Mouse (Mus musculus) MEL (cell line): Measurements from ENCODE around the gene Tekt5. TPM values are rescaled to one million over a fixed set of nuclear protein-coding genes. Genes with fewer than 3 reads are reported as not detected.

Source experiments
- DNase-seq: peaks from one replicate; pipeline ENCODE4 v3.0.0; 2011; ENCODE audit warnings: low read depth, low spot score
- H3K27ac ChIP-seq: 2 replicates; pipeline ENCODE4 v1.5.1; 2012; ENCODE audit warnings: low read depth, mild to moderate bottlenecking, control low read depth, low read length, moderate library complexity; ENCODE audit not compliant: control insufficient read depth
- H3K27me3 ChIP-seq, 2 experiments: fragments of 150-350 bp in 1 of 2; sonication (generic) in 1 of 2; 2 replicates each; pipeline ENCODE4 v1.6.1; 2012; ENCODE audit warnings: low read length in 2 of 2, mild to moderate bottlenecking in 2 of 2, improper control_type of control experiment in 1 of 2, moderate library complexity in 1 of 2; ENCODE audit not compliant: insufficient read depth in 2 of 2, control insufficient read depth in 1 of 2
- H3K36me3 ChIP-seq, 2 experiments: 2 replicates each; pipeline ENCODE4 v1.6.1; 2012 to 2014; ENCODE audit warnings: low read length in 2 of 2, improper control_type of control experiment in 1 of 2, inconsistent platforms in 1 of 2, mild to moderate bottlenecking in 1 of 2; ENCODE audit not compliant: insufficient read depth in 2 of 2, control insufficient read depth in 1 of 2
- H3K4me1 ChIP-seq, 2 experiments: fragments of 150-350 bp in 1 of 2; sonication (generic) in 1 of 2; 2 replicates each; pipeline ENCODE4 v1.6.1; 2012; ENCODE audit warnings: low read length in 2 of 2, improper control_type of control experiment in 1 of 2, mild to moderate bottlenecking in 1 of 2; ENCODE audit not compliant: insufficient read depth in 2 of 2, control insufficient read depth in 1 of 2
- H3K4me3 ChIP-seq, 2 experiments: fragments of 150-350 bp in 1 of 2; sonication (generic) in 1 of 2; 2 replicates each; pipeline ENCODE4 v1.5.1; 2012; ENCODE audit warnings: low read depth in 2 of 2, low read length in 2 of 2, mild to moderate bottlenecking in 2 of 2, moderate library complexity in 2 of 2, control low read depth in 1 of 2, improper control_type of control experiment in 1 of 2; ENCODE audit not compliant: control insufficient read depth in 1 of 2, insufficient read depth in 1 of 2
- H3K79me2 ChIP-seq: 2 replicates; pipeline ENCODE4 v1.6.1; 2012; ENCODE audit warnings: mild to moderate bottlenecking, low read length, moderate library complexity; ENCODE audit not compliant: control insufficient read depth, poor library complexity, insufficient read depth
- H3K9ac ChIP-seq: 2 replicates; pipeline ENCODE4 v1.6.1; 2012; ENCODE audit warnings: low read depth, mild to moderate bottlenecking, control low read depth, low read length, moderate library complexity; ENCODE audit not compliant: control insufficient read depth, poor library complexity, severe bottlenecking
- H3K9me3 ChIP-seq: fragments of 150-350 bp; sonication (generic); replicated peaks from 2 replicates; pipeline ENCODE4 v1.6.1; 2012; ENCODE audit warnings: mild to moderate bottlenecking, low read length, improper control_type of control experiment, moderate library complexity; ENCODE audit not compliant: insufficient read depth
- BHLHE40 ChIP-seq: IDR thresholded peaks from 2 replicates; pipeline ENCODE4 v1.6.1; 2012; ENCODE audit warnings: low read depth, mild to moderate bottlenecking, inconsistent platforms, low read length, improper control_type of control experiment, borderline replicate concordance
- CHD1 ChIP-seq: IDR thresholded peaks from 2 replicates; pipeline ENCODE4 v1.6.1; 2012; ENCODE audit warnings: low read depth, mild to moderate bottlenecking, inconsistent platforms, low read length, improper control_type of control experiment
- CHD2 ChIP-seq: IDR thresholded peaks from 2 replicates; pipeline ENCODE4 v1.6.1; 2011; ENCODE audit warnings: low read length, improper control_type of control experiment
- CTCF ChIP-seq, 3 experiments: IDR thresholded peaks in 2 of 3; conservative IDR thresholded peaks in 1 of 3; 2 replicates each; pipeline ENCODE4 v1.5.1; 2011 to 2012; ENCODE audit warnings: low read length in 3 of 3, low read depth in 2 of 3, mild to moderate bottlenecking in 2 of 3, improper control_type of control experiment in 1 of 3, inconsistent platforms in 1 of 3, mixed read lengths in 1 of 3, moderate library complexity in 1 of 3; ENCODE audit not compliant: control insufficient read depth in 1 of 3, insufficient read depth in 1 of 3, poor library complexity in 1 of 3, severe bottlenecking in 1 of 3
- E2F4 ChIP-seq: IDR thresholded peaks from 2 replicates; pipeline ENCODE4 v1.6.1; 2011; ENCODE audit warnings: low read depth, low read length, improper control_type of control experiment, borderline replicate concordance
- GATA1 ChIP-seq: IDR thresholded peaks from 2 replicates; pipeline ENCODE4 v1.6.1; 2011; ENCODE audit warnings: low read depth, low read length, improper control_type of control experiment
- HCFC1 ChIP-seq: IDR thresholded peaks from 2 replicates; pipeline ENCODE4 v1.6.1; 2012; ENCODE audit warnings: low read depth, mild to moderate bottlenecking, inconsistent platforms, low read length, improper control_type of control experiment, moderate library complexity
- KAT2A ChIP-seq: conservative IDR thresholded peaks from 2 replicates; pipeline ENCODE4 v1.6.1; 2012; ENCODE audit warnings: low read depth, low read length, improper control_type of control experiment, inconsistent platforms
- MAFK ChIP-seq: IDR thresholded peaks from 2 replicates; pipeline ENCODE4 v1.6.1; 2011; ENCODE audit warnings: low read depth, mild to moderate bottlenecking, low read length, improper control_type of control experiment, borderline replicate concordance
- MAZ ChIP-seq: IDR thresholded peaks from 2 replicates; pipeline ENCODE4 v1.6.1; 2012; ENCODE audit warnings: low read depth, mild to moderate bottlenecking, inconsistent platforms, low read length, improper control_type of control experiment
- MYB ChIP-seq: IDR thresholded peaks from 2 replicates; pipeline ENCODE4 v1.6.1; 2011; ENCODE audit warnings: mild to moderate bottlenecking, low read depth, low read length, improper control_type of control experiment
- NELFE ChIP-seq: IDR thresholded peaks from 2 replicates; pipeline ENCODE4 v1.6.1; 2011; ENCODE audit warnings: low read depth, low read length, improper control_type of control experiment
- NRF1 ChIP-seq: IDR thresholded peaks from 2 replicates; pipeline ENCODE4 v1.6.1; 2014; ENCODE audit warnings: low read depth, mild to moderate bottlenecking, inconsistent platforms, low read length, improper control_type of control experiment, moderate library complexity; ENCODE audit not compliant: poor library complexity, insufficient read depth, severe bottlenecking
- POLR2A ChIP-seq, 2 experiments: IDR thresholded peaks; 2 replicates each; pipeline ENCODE4 v1.6.1; 2011 to 2012; ENCODE audit warnings: low read length in 2 of 2, mild to moderate bottlenecking in 2 of 2, control low read depth in 1 of 2, improper control_type of control experiment in 1 of 2, low read depth in 1 of 2, moderate library complexity in 1 of 2; ENCODE audit not compliant: control insufficient read depth in 1 of 2, insufficient read depth in 1 of 2, poor library complexity in 1 of 2
- POLR2AphosphoS5 ChIP-seq: IDR thresholded peaks from 2 replicates; pipeline ENCODE4 v1.6.1; 2012; ENCODE audit warnings: low read depth, borderline replicate concordance, mild to moderate bottlenecking, inconsistent platforms, low read length, moderate library complexity, mixed read lengths
- RAD21 ChIP-seq: IDR thresholded peaks from 2 replicates; pipeline ENCODE4 v1.6.1; 2011; ENCODE audit warnings: mild to moderate bottlenecking, low read depth, low read length, improper control_type of control experiment
- RCOR1 ChIP-seq: IDR thresholded peaks from 2 replicates; pipeline ENCODE4 v1.6.1; 2012; ENCODE audit warnings: low read depth, mild to moderate bottlenecking, inconsistent platforms, low read length, improper control_type of control experiment
- SIN3A ChIP-seq: IDR thresholded peaks from 2 replicates; pipeline ENCODE4 v1.6.1; 2012; ENCODE audit warnings: low read length, improper control_type of control experiment, inconsistent platforms
- SMC3 ChIP-seq: IDR thresholded peaks from 2 replicates; pipeline ENCODE4 v1.6.1; 2011; ENCODE audit warnings: low read depth, low read length, improper control_type of control experiment
- TAL1 ChIP-seq: IDR thresholded peaks from 2 replicates; pipeline ENCODE4 v1.6.1; 2012; ENCODE audit warnings: mild to moderate bottlenecking, inconsistent platforms, low read length, moderate library complexity, mixed read lengths
- TBP ChIP-seq: IDR thresholded peaks from 2 replicates; pipeline ENCODE4 v1.8.0; 2011; ENCODE audit warnings: low read depth, low read length, improper control_type of control experiment
- TCF12 ChIP-seq: IDR thresholded peaks from 2 replicates; pipeline ENCODE4 v1.6.1; 2014; ENCODE audit warnings: low read depth, mild to moderate bottlenecking, inconsistent platforms, low read length, improper control_type of control experiment, moderate library complexity
- UBTF ChIP-seq: IDR thresholded peaks from 2 replicates; pipeline ENCODE4 v1.6.1; 2012; ENCODE audit warnings: low read depth, mild to moderate bottlenecking, inconsistent platforms, low read length, improper control_type of control experiment, moderate library complexity, borderline replicate concordance; ENCODE audit not compliant: insufficient read depth
- USF2 ChIP-seq, 2 experiments: IDR thresholded peaks; 2 replicates each; pipeline ENCODE4 v1.6.1; 2011 to 2012; ENCODE audit warnings: improper control_type of control experiment in 2 of 2, low read length in 2 of 2, borderline replicate concordance in 1 of 2, inconsistent platforms in 1 of 2, low read depth in 1 of 2, mild to moderate bottlenecking in 1 of 2; ENCODE audit not compliant: insufficient read depth in 1 of 2
- ZKSCAN1 ChIP-seq: IDR thresholded peaks from 2 replicates; pipeline ENCODE4 v1.6.1; 2012; ENCODE audit warnings: low read depth, mild to moderate bottlenecking, inconsistent platforms, low read length, improper control_type of control experiment, moderate library complexity
- ZMIZ1 ChIP-seq: IDR thresholded peaks from 2 replicates; pipeline ENCODE4 v1.6.1; 2012; ENCODE audit warnings: low read depth, mild to moderate bottlenecking, inconsistent platforms, low read length, improper control_type of control experiment, moderate library complexity
- ZNF384 ChIP-seq: IDR thresholded peaks from 2 replicates; pipeline ENCODE4 v1.6.1; 2012; ENCODE audit warnings: low read depth, mild to moderate bottlenecking, inconsistent platforms, low read length, improper control_type of control experiment
- polyA plus RNA-seq, 2 experiments: library from polyadenylated mRNA; stranded (reverse) in 1 of 2; unstranded in 1 of 2; fragments of >175 nt in 1 of 2; fragments of >200 nt in 1 of 2; gene quantifications; 2 replicates each; pipeline versions ENCODE4 v1.2.1 to v1.2.4; 2012; ENCODE audit warnings: low replicate concordance in 2 of 2, low read depth in 1 of 2; ENCODE audit not compliant: insufficient read length in 2 of 2, insufficient read depth in 1 of 2, missing spikeins in 1 of 2
- total RNA-seq: library from RNA; depleted of rRNA; stranded (reverse); fragments of 300-350 nt; gene quantifications from 2 replicates; pipeline ENCODE4 v1.2.3, GENCODE M21; 2012

Tekt5 gene
- total and polyA plus RNA-seq, 3 experiments, result 0.08 to 0.25 TPM; not detected in 1

- H3K27me3 ChIP-seq, result peaks cover 0 to 1% of the 10 kb centered on the region in 2 experiments; a peak in 1 of 4 replicates
- DNase-seq, result no peak
- H3K27ac ChIP-seq, result no peak overlapping the region
Observed at GRCm38 (mm10) chr16:10365796-10366195, 29.5 kb downstream of the Tekt5 start.

DNA sequence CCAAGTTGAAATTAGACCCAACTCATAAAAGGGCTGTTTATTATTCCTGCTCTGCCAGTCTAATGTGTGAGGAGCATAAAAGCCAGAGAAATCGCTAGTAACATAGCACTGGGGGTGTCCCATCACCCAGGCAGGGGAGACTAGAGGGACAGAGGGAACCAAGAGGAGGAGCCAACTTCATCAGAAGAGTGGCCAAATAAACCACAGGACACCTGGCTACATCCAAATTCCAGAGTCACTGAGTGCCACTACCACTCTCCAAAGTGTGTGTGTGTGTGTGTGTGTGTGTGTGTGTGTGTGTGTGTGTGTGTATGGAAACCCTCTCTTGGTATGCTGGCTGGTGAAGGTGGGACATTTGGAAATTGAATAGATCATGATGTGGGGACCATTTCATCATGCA, 32.2 kb downstream of the Tekt5 start:
- Histone ChIP-seq H3K4me1 (no peaks in the 10 kb centered on the region), H3K27ac (no peak overlapping the region), H3K27me3 (peaks cover 0 to 1% of the 10 kb centered on the region in 2 experiments; a peak in 1 of 4 replicates), H3K36me3 (no peaks in the 10 kb centered on the region), H3K79me2 (no peaks in the 10 kb centered on the region), H3K4me3 (no peak overlapping the region), H3K9me3 (no peaks in the 10 kb centered on the region), H3K9ac (no peak overlapping the region)
- no peak for TF ChIP-seq RCOR1
- no peak for TF ChIP-seq TAL1
- no peak for TF ChIP-seq CTCF (IDR thresholded peaks at IDR 0.05 in 2 of 3, conservative IDR thresholded peaks at IDR 0.05 in 1 of 3; ENCODE audit: control insufficient read depth in 1 of 3, insufficient read depth in 1 of 3, low read depth in 2 of 3, low read length in 3 of 3, poor library complexity in 1 of 3, severe bottlenecking in 1 of 3)
- TF ChIP-seq MAFK, result no peak
- no peak for TF ChIP-seq TBP
- no peak for TF ChIP-seq ZMIZ1
- no peak for TF ChIP-seq POLR2AphosphoS5
- no peak for TF ChIP-seq KAT2A
- TF ChIP-seq CHD2, result no peak
- no peak for TF ChIP-seq RAD21
- no peak for TF ChIP-seq USF2 (IDR thresholded peaks at IDR 0.05; ENCODE audit: borderline replicate concordance in 1 of 2, insufficient read depth in 1 of 2, low read depth in 1 of 2, low read length in 2 of 2)
- TF ChIP-seq MYB, result no peak
- TF ChIP-seq ZNF384, result no peak
- TF ChIP-seq CHD1, result no peak
- TF ChIP-seq NRF1, result no peak
- TF ChIP-seq UBTF, result no peak
- TF ChIP-seq MAZ, result no peak
- no peak for TF ChIP-seq SMC3
- DNase-seq, result no peak

More at GRCm38 (mm10) chr16:10365796-10366195, 29.5 kb downstream of the Tekt5 start:
- Histone ChIP-seq H3K9me3 (no peaks in the 10 kb centered on the region), H3K79me2 (no peaks in the 10 kb centered on the region), H3K4me1 (no peaks in the 10 kb centered on the region), H3K9ac (no peak overlapping the region), H3K36me3 (no peaks in the 10 kb centered on the region), H3K4me3 (no peak overlapping the region)
- no peak for TF ChIP-seq NELFE
- no peak for TF ChIP-seq ZKSCAN1
- TF ChIP-seq POLR2A (IDR thresholded peaks at IDR 0.05; ENCODE audit: control insufficient read depth in 1 of 2, insufficient read depth in 1 of 2, low read depth in 1 of 2, low read length in 2 of 2, poor library complexity in 1 of 2), result no peak
- TF ChIP-seq GATA1, result no peak
- TF ChIP-seq E2F4, result no peak
- no peak for TF ChIP-seq CTCF (IDR thresholded peaks at IDR 0.05 in 2 of 3, conservative IDR thresholded peaks at IDR 0.05 in 1 of 3; ENCODE audit: control insufficient read depth in 1 of 3, insufficient read depth in 1 of 3, low read depth in 2 of 3, low read length in 3 of 3, poor library complexity in 1 of 3, severe bottlenecking in 1 of 3)
- TF ChIP-seq HCFC1, result no peak
- no peak for TF ChIP-seq TCF12
- TF ChIP-seq NRF1, result no peak
- TF ChIP-seq SMC3, result no peak
- TF ChIP-seq CHD2, result no peak
- TF ChIP-seq POLR2AphosphoS5, result no peak
- no peak for TF ChIP-seq SIN3A
- TF ChIP-seq BHLHE40, result no peak
